Mouse (Mus musculus): ENCODE measurements around the gene Cdkn3.

DNA sequence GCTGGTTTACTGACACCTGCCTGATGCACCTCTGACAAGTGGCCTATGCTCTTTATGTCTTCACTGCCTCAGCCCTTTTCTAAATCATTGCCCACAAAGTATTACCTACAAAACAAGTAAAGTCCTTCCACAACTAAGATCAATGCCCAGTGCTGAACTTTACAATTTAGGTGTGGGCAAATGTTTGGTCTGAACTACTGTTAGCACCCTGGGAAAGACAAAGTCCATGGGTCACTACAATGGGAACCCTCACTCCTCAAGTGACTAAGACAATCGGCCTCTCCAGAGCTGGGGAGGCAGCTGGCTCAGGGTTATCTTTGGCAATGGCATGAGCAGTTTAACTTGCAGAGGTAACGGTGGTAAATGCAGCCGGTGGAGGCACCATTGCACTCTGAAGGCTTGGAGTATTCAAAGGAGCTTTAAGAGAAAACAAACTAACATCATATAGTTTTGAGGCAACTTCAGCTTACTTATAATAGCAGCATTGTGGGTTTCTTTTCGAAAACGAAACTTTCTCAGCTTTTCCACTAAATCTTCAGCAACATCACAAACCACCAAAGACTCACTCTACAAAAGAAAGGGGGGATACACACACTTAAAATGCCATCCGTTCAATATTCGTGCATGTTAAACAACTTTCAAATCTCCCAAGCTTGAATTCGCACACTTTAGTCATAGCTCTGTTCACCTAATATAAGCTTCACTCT, 56.7 kb downstream of the Cdkn3 start:
- TF ChIP-seq CTCF (IDR thresholded peaks at IDR 0.05; ENCODE audit: insufficient read depth, low read depth, low read length) (no peak), POLR2A (IDR thresholded peaks at IDR 0.05; ENCODE audit: insufficient read depth, low read depth, low read length) (no peak)

Measured in olfactory bulb, adult 2 months (tissue).